Mouse (Mus musculus): ENCODE results near the gene Axin2. TPM values are rescaled to one million over a fixed set of nuclear protein-coding genes. Genes with fewer than 3 reads are reported as not detected.
"Not testable (repeated sequence)": the region's sequence is repeated elsewhere in the genome, so short reads cannot be mapped to it uniquely, and the experiment has no call there.

Gene Axin2
- 19.8 and 28.1 TPM in 2 replicates for polyA plus RNA-seq (2016; fragmentation: Nextera tagmentation; extraction: Ambion mirVana)

DNA sequence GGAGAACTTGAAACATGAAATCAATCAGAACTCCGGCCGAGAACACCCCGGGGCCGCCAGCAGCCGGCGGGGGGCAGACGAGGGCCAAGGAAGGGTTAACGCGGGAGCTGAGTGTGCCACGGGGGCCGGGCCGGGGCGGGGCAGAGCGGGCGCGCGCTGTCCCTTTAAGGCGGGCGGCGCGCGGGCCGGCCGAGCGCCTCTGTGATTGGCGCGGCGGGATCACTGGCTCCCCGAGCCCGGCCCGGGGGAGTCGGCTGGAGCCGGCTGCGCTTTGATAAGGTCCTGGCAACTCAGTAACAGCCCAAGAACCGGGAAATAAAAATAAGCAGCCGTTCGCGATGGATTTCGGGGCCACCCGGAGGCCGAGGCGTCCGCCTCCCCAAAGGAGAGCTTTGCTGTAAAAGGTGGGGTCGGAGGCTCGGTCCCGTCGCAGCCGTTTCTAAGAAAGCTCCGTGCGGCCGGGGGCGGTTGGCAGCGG lies at the start of gene Axin2:
Gene Axin2 (plus strand): TSS at position 192 of the 478 bp plus-strand sequence.
- H3K4me2 ChIP-seq (replicated peaks), result peak within 1 kb of the TSS; percentile 83
- peak; percentile 90 for ATAC-seq (ENCODE audit: low FRiP score, low read depth)
- H3K4me1 ChIP-seq, result peaks cover 53% of the 10 kb centered on the region
- no peaks in the 10 kb centered on the region; the same call in 1 of the 2 replicates for H3K36me3 ChIP-seq
- no peaks in the 10 kb centered on the region for H3K27me3 ChIP-seq
- H3K27ac ChIP-seq (replicated peaks), result peak within 1 kb of the TSS; percentile 100
- H3K4me3 ChIP-seq, result peak within 1 kb of the TSS; percentile 80
- H3K9ac ChIP-seq (replicated peaks), result peak within 1 kb of the TSS; percentile 95
- WGBS, result under 1% methylated on average over 45 of the region's 53 CpGs
- H3K9me3 ChIP-seq, result peaks cover 5% of the 10 kb centered on the region; the same call in 1 of the 2 replicates

DNA sequence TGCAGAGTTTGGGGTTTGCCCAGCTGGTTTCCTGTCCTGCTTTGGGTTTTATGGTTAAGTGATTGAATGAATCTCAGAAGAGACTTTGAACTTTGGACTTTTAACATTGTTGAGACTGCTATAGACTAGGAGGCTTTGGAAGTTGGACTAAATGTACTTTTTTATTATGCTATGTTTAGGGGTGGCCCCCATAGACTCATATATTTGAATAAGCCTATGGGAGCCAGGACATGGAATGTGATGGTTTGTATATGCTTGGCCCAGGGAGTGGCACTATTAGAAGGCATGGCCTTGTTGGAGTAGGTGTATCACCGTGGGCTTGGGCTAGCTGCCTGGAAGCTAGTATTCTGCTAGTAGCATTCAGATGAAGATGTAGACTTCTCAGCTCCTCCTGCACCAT lies 48.9 kb upstream of the Axin2 start:
- WGBS, result 95% methylated on average over 1 of the region's 1 CpGs
- ATAC-seq (ENCODE audit: low FRiP score, low read depth), result not testable (repeated sequence)

DNA sequence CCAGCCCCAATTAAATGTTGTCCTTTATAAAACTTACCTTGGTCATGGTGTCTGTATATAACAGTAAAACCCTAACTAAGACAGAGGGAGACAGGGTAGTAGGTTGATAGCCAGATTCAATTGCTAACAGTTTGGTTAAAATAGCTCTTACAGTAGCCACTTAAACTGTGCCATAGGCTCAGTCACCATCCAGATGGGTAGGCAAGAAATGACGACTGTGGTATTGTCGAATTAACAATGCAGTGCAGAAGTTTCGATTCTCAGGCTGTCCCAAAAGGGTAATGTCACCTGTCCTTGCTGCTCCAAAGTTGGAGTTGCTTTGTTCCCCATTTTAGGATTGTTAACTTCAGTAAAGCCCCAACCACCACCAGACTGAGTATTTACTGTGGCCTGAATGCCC lies 48.4 kb upstream of the Axin2 start:
- no peak for ATAC-seq (ENCODE audit: low FRiP score, low read depth)
- no peak overlapping the region for H3K27ac ChIP-seq (replicated peaks)
- H3K9ac ChIP-seq (replicated peaks), result no peak overlapping the region
- H3K9me3 ChIP-seq, result no peaks in the 10 kb centered on the region
- H3K4me1 ChIP-seq, result no peaks in the 10 kb centered on the region
- WGBS, result 90% methylated on average over 3 of the region's 3 CpGs
- H3K4me2 ChIP-seq (replicated peaks), result no peak overlapping the region
- no peak overlapping the region for H3K4me3 ChIP-seq
- no peaks in the 10 kb centered on the region for H3K27me3 ChIP-seq
- H3K36me3 ChIP-seq, result no peaks in the 10 kb centered on the region

More for the DNA sequence above, 48.9 kb upstream of the Axin2 start:
- H3K36me3 ChIP-seq; H3K9ac ChIP-seq (replicated peaks); H3K27me3 ChIP-seq; H3K4me3 ChIP-seq; H3K9me3 ChIP-seq; H3K4me1 ChIP-seq; H3K27ac ChIP-seq (replicated peaks); H3K4me2 ChIP-seq (replicated peaks): not testable (repeated sequence)

DNA sequence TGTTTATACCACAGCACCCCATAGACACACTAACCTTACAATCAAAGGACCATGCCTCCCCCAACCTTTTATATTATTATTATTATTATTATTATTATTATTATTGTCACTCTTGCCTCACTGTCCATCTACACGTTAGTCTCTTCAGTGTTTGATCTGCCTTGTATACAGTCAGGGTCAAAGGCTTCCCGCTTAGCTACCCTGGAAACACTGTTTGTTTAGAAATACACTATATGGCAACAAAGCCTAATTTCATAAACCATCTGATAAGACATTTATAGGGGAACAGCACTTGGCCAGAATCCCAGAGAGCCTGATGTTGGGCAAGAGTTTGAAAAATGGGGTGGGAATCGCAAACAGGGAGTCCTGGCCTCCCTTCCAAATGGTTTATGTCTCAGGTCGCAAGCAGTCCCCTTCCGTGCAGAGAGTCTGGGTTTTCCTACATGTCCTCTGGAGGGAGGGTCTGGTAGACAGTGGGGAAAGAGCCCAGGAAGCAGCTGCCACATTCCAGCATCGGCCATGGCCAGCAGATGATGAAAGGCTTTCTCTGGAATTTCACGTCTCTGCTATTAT lies 43.4 kb upstream of the Axin2 start:
- Histone ChIP-seq H3K36me3 (no peaks in the 10 kb centered on the region), H3K9me3 (no peaks in the 10 kb centered on the region), H3K4me3 (no peak overlapping the region), H3K27me3 (no peaks in the 10 kb centered on the region), H3K27ac (replicated peaks) (no peak overlapping the region), H3K4me2 (replicated peaks) (no peak overlapping the region), H3K9ac (replicated peaks) (no peak overlapping the region), H3K4me1 (no peaks in the 10 kb centered on the region)
- WGBS, result 87% methylated on average over 7 of the region's 7 CpGs
- no peak for ATAC-seq (ENCODE audit: low FRiP score, low read depth)

DNA sequence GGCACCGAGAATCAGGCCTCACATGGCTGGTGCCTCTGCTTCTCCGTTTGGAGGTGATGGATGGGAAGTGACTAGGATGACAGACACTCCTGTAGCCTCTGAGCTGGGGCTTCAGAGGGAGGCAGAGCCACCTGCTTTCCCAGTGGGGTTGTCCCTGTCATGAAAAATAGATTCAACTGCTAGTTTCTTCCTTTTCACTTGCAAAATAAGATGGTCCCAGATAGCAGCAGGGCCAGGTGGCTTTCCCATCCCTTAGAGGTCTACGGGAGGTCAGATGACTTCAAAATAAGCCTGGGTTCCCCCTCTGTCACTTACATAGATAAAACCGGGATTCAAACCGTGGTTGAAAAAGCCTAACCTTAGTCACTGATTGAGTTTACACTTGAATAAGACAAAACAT lies 42.6 kb upstream of the Axin2 start:
- H3K9ac ChIP-seq (replicated peaks), result no peak overlapping the region
- no peak for ATAC-seq (ENCODE audit: low FRiP score, low read depth)
- no peaks in the 10 kb centered on the region for H3K36me3 ChIP-seq
- no peaks in the 10 kb centered on the region for H3K27me3 ChIP-seq
- H3K4me3 ChIP-seq, result no peak overlapping the region
- no peak overlapping the region for H3K4me2 ChIP-seq (replicated peaks)
- H3K9me3 ChIP-seq, result no peaks in the 10 kb centered on the region
- H3K27ac ChIP-seq (replicated peaks), result no peak overlapping the region
- WGBS, result 84% methylated on average over 5 of the region's 5 CpGs
- no peaks in the 10 kb centered on the region for H3K4me1 ChIP-seq

- Histone ChIP-seq H3K27me3 (no peaks in the 10 kb centered on the region), H3K4me3 (no peak overlapping the region), H3K9ac (replicated peaks) (no peak overlapping the region), H3K4me2 (replicated peaks) (no peak overlapping the region), H3K27ac (replicated peaks) (no peak overlapping the region), H3K9me3 (no peaks in the 10 kb centered on the region), H3K4me1 (peaks cover 4% of the 10 kb centered on the region; the same call in 1 of the 2 replicates), H3K36me3 (no peaks in the 10 kb centered on the region)
- ATAC-seq (ENCODE audit: low FRiP score, low read depth), result no peak
- WGBS, result 79% methylated on average over 4 of the region's 4 CpGs
These were observed 39.6 kb upstream of the Axin2 start for GRCm38 (mm10) chr11:108880546-108880945.

DNA sequence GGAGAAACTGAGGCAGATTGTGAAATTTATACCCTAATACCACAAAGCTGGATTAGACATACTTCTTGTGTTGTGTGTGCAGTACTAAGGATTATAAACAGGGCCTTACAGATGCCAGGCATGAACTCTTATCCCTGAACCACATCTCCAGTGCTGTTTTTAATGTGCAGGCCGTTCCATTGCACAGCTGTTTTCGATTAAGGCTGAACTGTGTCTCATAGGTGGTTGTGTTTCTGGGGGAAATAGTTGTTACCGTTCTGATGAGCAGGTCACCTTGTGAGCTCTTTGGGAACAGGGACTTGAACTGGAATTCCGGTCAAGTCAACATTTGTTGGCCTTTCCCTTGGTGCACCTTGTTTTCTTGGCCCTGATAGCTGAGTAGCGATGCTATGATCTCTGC lies 38.5 kb upstream of the Axin2 start:
- ATAC-seq (ENCODE audit: low FRiP score, low read depth), result no peak
- H3K4me2 ChIP-seq (replicated peaks), result no peak overlapping the region
- 85% methylated on average over 5 of the region's 5 CpGs for WGBS

GRCm38 (mm10) chr11:108885276-108885896 lies 34.8 kb upstream of the Axin2 start:
- Histone ChIP-seq H3K4me2 (replicated peaks) (no peak overlapping the region), H3K27ac (replicated peaks) (peak overlapping the region; percentile 46), H3K9me3 (no peaks in the 10 kb centered on the region), H3K27me3 (peaks cover 8% of the 10 kb centered on the region; the same call in 1 of the 2 replicates), H3K9ac (replicated peaks) (no peak overlapping the region), H3K36me3 (no peaks in the 10 kb centered on the region), H3K4me3 (no peak overlapping the region), H3K4me1 (peaks cover 29% of the 10 kb centered on the region)
- WGBS, result 11% methylated on average over 19 of the region's 19 CpGs
- ATAC-seq (ENCODE audit: low FRiP score, low read depth), result peak; percentile 77

More for the DNA sequence above, 38.5 kb upstream of the Axin2 start:
- Histone ChIP-seq H3K4me1 (peaks cover 13% of the 10 kb centered on the region), H3K36me3 (no peaks in the 10 kb centered on the region), H3K9ac (replicated peaks) (no peak overlapping the region), H3K4me3 (no peak overlapping the region), H3K9me3 (no peaks in the 10 kb centered on the region), H3K27ac (replicated peaks) (no peak overlapping the region), H3K27me3 (no peaks in the 10 kb centered on the region; the same call in 1 of the 2 replicates)

DNA sequence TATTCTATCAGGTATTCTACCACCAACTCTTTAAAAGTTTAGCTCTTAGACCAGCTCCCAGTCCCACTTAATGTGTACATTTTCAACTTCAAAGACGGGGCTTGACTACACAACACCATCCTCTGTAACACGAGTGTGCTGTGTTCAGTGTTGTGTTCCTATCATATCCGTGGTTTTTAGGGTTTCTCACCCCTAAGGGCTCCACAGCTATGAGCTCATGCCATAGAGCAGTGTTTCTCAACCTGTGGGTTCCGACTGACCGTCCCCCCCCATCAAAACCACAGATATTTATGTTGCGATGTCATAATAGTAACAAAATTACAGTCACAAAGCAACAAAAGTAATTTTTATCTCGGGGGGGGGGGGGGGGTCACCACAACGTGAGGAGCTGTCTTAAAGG lies 34.1 kb upstream of the Axin2 start:
- H3K4me2 ChIP-seq (replicated peaks), result no peak overlapping the region
- H3K9me3 ChIP-seq, result no peaks in the 10 kb centered on the region
- no peaks in the 10 kb centered on the region for H3K36me3 ChIP-seq
- peaks cover 35% of the 10 kb centered on the region for H3K4me1 ChIP-seq
- no peak for ATAC-seq (ENCODE audit: low FRiP score, low read depth)
- no peak overlapping the region for H3K9ac ChIP-seq (replicated peaks)
- peaks cover 8% of the 10 kb centered on the region; the same call in 1 of the 2 replicates for H3K27me3 ChIP-seq
- H3K4me3 ChIP-seq, result no peak overlapping the region
- peak overlapping the region; percentile 70 for H3K27ac ChIP-seq (replicated peaks)
- WGBS, result 45% methylated on average over 8 of the region's 8 CpGs

DNA sequence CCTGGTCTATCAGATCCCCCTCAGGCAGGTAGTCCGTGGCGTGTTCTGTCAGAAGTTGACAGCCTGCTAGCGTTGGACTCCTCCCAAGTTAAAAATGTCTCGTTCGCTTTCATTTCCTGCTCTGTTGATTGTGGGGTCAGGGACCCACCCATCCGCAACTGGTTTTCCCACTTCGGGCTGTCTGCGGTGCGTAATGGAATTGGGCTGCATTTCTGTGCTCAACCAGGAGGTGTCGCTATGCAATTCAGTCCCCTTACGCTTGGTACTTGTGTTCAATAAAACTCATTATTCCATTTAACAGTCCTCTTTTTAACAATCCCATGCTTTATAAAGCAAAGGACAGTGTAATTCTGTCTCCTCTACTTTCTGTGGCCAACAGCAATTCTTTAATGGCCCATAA lies 31.0 kb upstream of the Axin2 start:
- Histone ChIP-seq H3K9ac (replicated peaks) (no peak overlapping the region), H3K4me1 (peaks cover 63% of the 10 kb centered on the region), H3K4me3 (no peak overlapping the region), H3K27me3 (peaks cover 23% of the 10 kb centered on the region), H3K4me2 (replicated peaks) (no peak overlapping the region), H3K9me3 (no peaks in the 10 kb centered on the region), H3K36me3 (no peaks in the 10 kb centered on the region), H3K27ac (replicated peaks) (0 out of 2 replicates have a peak overlapping the region, but pooled peaks have one; percentile 36)
- no peak for ATAC-seq (ENCODE audit: low FRiP score, low read depth)
- 55% methylated on average over 11 of the region's 11 CpGs for WGBS

DNA sequence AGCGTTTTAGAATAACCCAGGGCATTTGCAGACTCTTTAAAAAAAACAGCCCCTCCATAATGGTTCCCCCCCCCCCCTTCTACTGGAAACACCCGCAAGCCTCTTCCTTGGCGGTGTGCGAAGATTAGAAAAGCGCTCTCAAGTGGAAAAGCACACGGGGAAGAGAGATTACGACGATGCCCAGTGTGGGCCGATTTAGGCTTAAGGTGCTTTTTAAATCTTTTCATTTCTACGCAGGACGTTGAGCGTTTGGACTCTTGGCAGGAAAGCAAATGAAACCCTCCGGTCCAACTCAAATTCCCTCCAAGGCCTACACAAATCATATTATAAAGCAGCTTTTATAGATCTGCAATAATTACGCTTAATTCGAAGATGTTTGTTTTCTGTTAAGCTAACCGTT lies 29.6 kb upstream of the Axin2 start:
- 10% methylated on average over 16 of the region's 16 CpGs for WGBS
- peak overlapping the region; percentile 60 for H3K27ac ChIP-seq (replicated peaks)
- peak overlapping the region; percentile 57 for H3K4me2 ChIP-seq (replicated peaks)
- no peaks in the 10 kb centered on the region for H3K9me3 ChIP-seq
- no peaks in the 10 kb centered on the region for H3K36me3 ChIP-seq
- H3K27me3 ChIP-seq, result peaks cover 28% of the 10 kb centered on the region
- H3K9ac ChIP-seq (replicated peaks), result peak overlapping the region; percentile 44
- H3K4me1 ChIP-seq, result peaks cover 65% of the 10 kb centered on the region
- ATAC-seq (ENCODE audit: low FRiP score, low read depth), result no peak
- H3K4me3 ChIP-seq, result peak overlapping the region; percentile 38

DNA sequence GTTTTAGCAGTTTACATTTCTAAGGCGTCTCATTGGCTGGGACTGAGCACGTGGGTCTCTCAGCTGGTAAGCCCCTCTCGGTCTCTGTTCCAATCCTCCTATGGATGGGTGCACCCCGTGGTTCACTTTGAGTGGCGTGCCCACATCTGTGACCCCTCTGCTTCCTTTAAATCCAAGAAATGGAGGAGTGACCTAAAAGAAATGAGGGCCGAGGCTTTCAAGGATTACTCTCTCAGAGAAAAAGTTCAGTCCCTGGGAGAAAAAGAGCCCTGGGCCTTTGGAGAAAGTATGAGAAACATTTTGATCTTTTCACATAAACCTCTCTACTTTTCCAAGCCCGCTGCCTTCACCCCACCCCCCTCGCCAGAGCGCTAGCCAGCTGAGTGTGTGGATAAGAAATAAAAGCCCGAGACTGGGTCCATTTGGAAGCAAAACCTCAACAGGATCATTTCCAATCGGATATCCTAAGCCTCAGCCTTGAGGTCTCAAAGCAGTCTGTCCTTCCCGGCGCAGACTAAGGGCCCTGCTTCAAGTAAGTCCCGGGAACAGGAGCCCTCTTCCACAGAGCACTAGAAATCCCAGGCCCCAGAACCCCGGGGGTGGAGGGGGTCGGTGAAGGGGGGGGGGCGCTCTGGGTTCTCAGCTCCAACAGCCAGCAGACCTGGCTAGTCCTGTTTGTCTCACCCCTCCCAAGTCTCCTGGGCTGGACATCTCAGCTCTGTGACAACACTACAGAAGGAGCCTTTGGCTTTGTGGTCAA lies 28.9 kb upstream of the Axin2 start:
- Histone ChIP-seq H3K27me3 (peaks cover 32% of the 10 kb centered on the region), H3K4me1 (peaks cover 57% of the 10 kb centered on the region), H3K9ac (replicated peaks) (peak overlapping the region; percentile 51), H3K27ac (replicated peaks) (peak overlapping the region; percentile 88), H3K9me3 (no peaks in the 10 kb centered on the region), H3K4me3 (peak overlapping the region; percentile 38), H3K36me3 (no peaks in the 10 kb centered on the region), H3K4me2 (replicated peaks) (peak overlapping the region; percentile 57)
- peak; percentile 89 for ATAC-seq (ENCODE audit: low FRiP score, low read depth)
- 0% methylated on average over 17 of the region's 17 CpGs for WGBS

Measured in midbrain, embryonic 12.5 days (tissue).